Mouse (Mus musculus) ZHBTc4 (cell line): Measurements from ENCODE around the gene Aars.
A peak's percentile ranks its signal among the peaks of the same experiment; 100 is the strongest.
"Not testable (repeated sequence)": the region's sequence is repeated elsewhere in the genome, so short reads cannot be mapped to it uniquely, and the experiment has no call there.

Experiments used
- DNase-seq: peaks from one replicate; pipeline ENCODE4 v3.0.0-alpha.2; 2011; ENCODE audit warnings: low read depth, low spot score

Aars gene

GRCm38 (mm10) chr8:111032916-111033315 lies at the start of gene Aars:
Gene Aars, plus strand, starts transcription at chr8:111033144.
- peak; percentile 51 for DNase-seq

- DNase-seq = no peak
Measured at GRCm38 (mm10) chr8:110987805-110988744, 44.9 kb upstream of the Aars start.

GRCm38 (mm10) chr8:110990017-110990416 lies 42.9 kb upstream of the Aars start:
- DNase-seq = no peak

- peak; percentile 40 for DNase-seq
Measured at GRCm38 (mm10) chr8:110996641-110997430, 36.1 kb upstream of the Aars start.

GRCm38 (mm10) chr8:110997547-110998531 lies 35.1 kb upstream of the Aars start, which contains the start of gene Ddx19a:
Gene Ddx19a, minus strand, starts transcription at chr8:110997800.
- DNase-seq = peak; percentile 94

GRCm38 (mm10) chr8:111010230-111010991 lies 22.5 kb upstream of the Aars start:
- DNase-seq = not testable (repeated sequence)

GRCm38 (mm10) chr8:111026609-111027008 lies 6.3 kb upstream of the Aars start:
- DNase-seq = not testable (repeated sequence)

- peak; percentile 76 for DNase-seq
Measured at GRCm38 (mm10) chr8:111027391-111027937, 5.5 kb upstream of the Aars start.

- DNase-seq = peak; percentile 89
Measured at GRCm38 (mm10) chr8:111029589-111029988, 3.4 kb upstream of the Aars start.

- no peak for DNase-seq
Measured at GRCm38 (mm10) chr8:111030045-111030444, 2.9 kb upstream of the Aars start.

- peak; percentile 83 for DNase-seq
Measured at GRCm38 (mm10) chr8:111031572-111031971, 1.4 kb upstream of the Aars start, which contains the start of gene Ddx19b. Gene Ddx19b, minus strand, starts transcription at chr8:111031751.

- peak; percentile 100 for DNase-seq
Measured at GRCm38 (mm10) chr8:111033482-111034215, 705 bp downstream of the Aars start.

- peak; percentile 57 for DNase-seq
Measured at GRCm38 (mm10) chr8:111034276-111034675, 1.3 kb downstream of the Aars start.

- DNase-seq = no peak
Measured at GRCm38 (mm10) chr8:111036591-111036990, 3.6 kb downstream of the Aars start.

- no peak for DNase-seq
Measured at GRCm38 (mm10) chr8:111042546-111042945, 9.6 kb downstream of the Aars start.

GRCm38 (mm10) chr8:111044003-111044734 lies 11.2 kb downstream of the Aars start:
- peak; percentile 66 for DNase-seq

GRCm38 (mm10) chr8:111048694-111049093 lies 15.8 kb downstream of the Aars start:
- DNase-seq = no peak

GRCm38 (mm10) chr8:111049106-111049505 lies 16.2 kb downstream of the Aars start:
- DNase-seq = no peak
